Mouse (Mus musculus) stomach, postnatal 0 days (tissue): Measurements from ENCODE around the gene Gnb1l.

Source experiments
- CTCF ChIP-seq: IDR thresholded peaks from 2 replicates; pipeline ENCODE4 v1.5.1; 2016; ENCODE audit warnings: antibody characterized with exemption, low read depth, mild to moderate bottlenecking, moderate library complexity
- EP300 ChIP-seq: optimal IDR thresholded peaks from 2 replicates; pipeline ENCODE3; 2016; ENCODE audit warnings: antibody characterized with exemption

- TF ChIP-seq EP300, result no peak
- no peak for TF ChIP-seq CTCF
Measured at GRCm38 (mm10) chr16:18462598-18462997, 35.9 kb upstream of the Gnb1l start.
